8 mouse cellular contexts compared by ENCODE assay signal in genomic region chr1:171256937-171257548, GRCm38 (mm10). TPM values are rescaled to one million over a fixed set of nuclear protein-coding genes. Genes with fewer than 3 reads are reported as not detected.
DNase-seq lines count a peak whose midpoint lies in the region; ATAC-seq and TF ChIP-seq lines count a peak whose summit lies in the region.

No protein-coding gene starts in this region.

- no peaks in the 10 kb centered on the region for H3K27me3 ChIP-seq in embryonic facial prominence, embryonic 11.5 days (ENCODE audit: control insufficient read depth, insufficient read depth, low read length)
- H3K27me3 ChIP-seq in hindbrain, embryonic 14.5 days (ENCODE audit: control insufficient read depth, insufficient read depth, low read length): no peaks in the 10 kb centered on the region
- H3K27me3 ChIP-seq in liver, postnatal 0 days (ENCODE audit: insufficient read depth, low read length): 0 out of 2 replicates have a peak, but pooled peaks cover 6% of the 10 kb centered on the region

- ATAC-seq in embryonic facial prominence, embryonic 11.5 days (replicated peaks; ENCODE audit: insufficient number of reproducible peaks, low FRiP score, low TSS enrichment, low read depth): 0 out of 2 replicates have a peak, but pooled peaks have one; percentile 7
- ATAC-seq in hindbrain, embryonic 14.5 days (ENCODE audit: low FRiP score): no peak
- ATAC-seq in liver, postnatal 0 days: no peak

- H3K27ac ChIP-seq in embryonic facial prominence, embryonic 11.5 days (replicated peaks; ENCODE audit: low read depth, low read length): no peak overlapping the region
- H3K27ac ChIP-seq in hindbrain, embryonic 14.5 days: no peak overlapping the region
- no peak overlapping the region for H3K27ac ChIP-seq in liver, postnatal 0 days (ENCODE audit: low read depth)

- no peaks in the 10 kb centered on the region; the same call in 1 of the 2 replicates for H3K36me3 ChIP-seq in embryonic facial prominence, embryonic 11.5 days (replicated peaks; ENCODE audit: control insufficient read depth, insufficient read depth, low read depth, low read length)
- H3K36me3 ChIP-seq in hindbrain, embryonic 14.5 days (replicated peaks; ENCODE audit: control insufficient read depth, insufficient read depth): no peaks in the 10 kb centered on the region
- no peaks in the 10 kb centered on the region for H3K36me3 ChIP-seq in liver, postnatal 0 days (replicated peaks; ENCODE audit: insufficient read depth, low read length)

- no peaks in the 10 kb centered on the region; the same call in 1 of the 2 replicates for H3K4me1 ChIP-seq in embryonic facial prominence, embryonic 11.5 days (ENCODE audit: control insufficient read depth, insufficient read depth, low read length)
- peaks cover 8% of the 10 kb centered on the region for H3K4me1 ChIP-seq in hindbrain, embryonic 14.5 days (replicated peaks; ENCODE audit: control insufficient read depth, insufficient read depth, low read length)
- peaks cover 8% of the 10 kb centered on the region for H3K4me1 ChIP-seq in liver, postnatal 0 days (ENCODE audit: insufficient read depth)

- peak; percentile 70 to 91 for DNase-seq in adrenal gland, adult (ENCODE audit: inconsistent age in 2 of 2, low spot score in 1 of 2)
- no peak for DNase-seq in adrenal gland, postnatal 4 days (ENCODE audit: low spot score in 2 of 2)
- peak; percentile 61 for DNase-seq in urinary bladder, postnatal 14 days (ENCODE audit: low spot score)
- DNase-seq in urinary bladder, adult 18-20 months (ENCODE audit: low spot score in 2 of 2): no peak
- peak; percentile 86 for DNase-seq in embryonic facial prominence, embryonic 11.5 days (ENCODE audit: low spot score)
- peak; percentile 76 for DNase-seq in hindbrain, embryonic 14.5 days (ENCODE audit: low spot score)
- peak; percentile 74 for DNase-seq in liver, postnatal 0 days
- peak; percentile 72 to 77 for DNase-seq in right cerebral cortex, adult 2 months (ENCODE audit: low spot score in 2 of 2)

- no peak overlapping the region for H3K4me2 ChIP-seq in embryonic facial prominence, embryonic 11.5 days (ENCODE audit: low read depth, low read length)
- no peak overlapping the region for H3K4me2 ChIP-seq in hindbrain, embryonic 14.5 days (replicated peaks)
- H3K4me2 ChIP-seq in liver, postnatal 0 days (ENCODE audit: low read depth, low read length): no peak overlapping the region

- no peak overlapping the region for H3K9ac ChIP-seq in embryonic facial prominence, embryonic 11.5 days (replicated peaks; ENCODE audit: low read length)
- no peak overlapping the region for H3K9ac ChIP-seq in hindbrain, embryonic 14.5 days
- no peak overlapping the region for H3K9ac ChIP-seq in liver, postnatal 0 days (replicated peaks)

- peak; percentile 87 for TF ChIP-seq CTCF in liver, postnatal 0 days (IDR thresholded peaks at IDR 0.05; ENCODE audit: low read depth)

- H3K4me3 ChIP-seq in embryonic facial prominence, embryonic 11.5 days (ENCODE audit: low read depth, low read length): no peak overlapping the region
- H3K4me3 ChIP-seq in hindbrain, embryonic 14.5 days (replicated peaks; ENCODE audit: low read length): no peak overlapping the region
- H3K4me3 ChIP-seq in liver, postnatal 0 days (ENCODE audit: low read depth, low read length): no peak overlapping the region

- no peaks in the 10 kb centered on the region for H3K9me3 ChIP-seq in embryonic facial prominence, embryonic 11.5 days (replicated peaks; ENCODE audit: control insufficient read depth, low read length)
- H3K9me3 ChIP-seq in hindbrain, embryonic 14.5 days (ENCODE audit: control insufficient read depth, low read length): no peaks in the 10 kb centered on the region
- H3K9me3 ChIP-seq in liver, postnatal 0 days (ENCODE audit: low read length): no peaks in the 10 kb centered on the region

- WGBS in embryonic facial prominence, embryonic 11.5 days: 70% methylated on average over 15 of the region's 15 CpGs
- 72% methylated on average over 15 of the region's 15 CpGs for WGBS in hindbrain, embryonic 14.5 days
- 51% methylated on average over 15 of the region's 15 CpGs for WGBS in liver, postnatal 0 days (ENCODE audit: insufficient replicate concordance)

- TF ChIP-seq EP300 in liver, postnatal 0 days (IDR thresholded peaks at IDR 0.05; ENCODE audit: low read depth): no peak

RNA-seq across cellular contexts. Expression of gene Ndufs2, which starts 5.9 kb away (rescaled TPM):
- 100 to 1,000 TPM; 446 to 477 TPM for total RNA-seq in adrenal gland, postnatal 4 days (2021)
- polyA plus RNA-seq in embryonic facial prominence, embryonic 11.5 days (2014; fragmentation: Nextera tagmentation; extraction: Ambion mirVana): 266 and 272 TPM in 2 replicates
- 218 and 247 TPM in 2 replicates for polyA plus RNA-seq in hindbrain, embryonic 14.5 days (2014; fragmentation: Nextera tagmentation; extraction: Ambion mirVana)
- polyA plus RNA-seq in liver, postnatal 0 days (2015; fragmentation: Nextera tagmentation; extraction: Ambion mirVana): 158 and 170 TPM in 2 replicates

RNA-seq across cellular contexts. Expression of gene Adamts4, which starts 6.8 kb away (rescaled TPM):
- 1 to 10 TPM; 4.3 to 4.5 TPM for total RNA-seq in adrenal gland, postnatal 4 days (2021)
- 5.1 and 6.1 TPM in 2 replicates for polyA plus RNA-seq in embryonic facial prominence, embryonic 11.5 days (2014; fragmentation: Nextera tagmentation; extraction: Ambion mirVana)
- 3.0 and 3.7 TPM in 2 replicates for polyA plus RNA-seq in hindbrain, embryonic 14.5 days (2014; fragmentation: Nextera tagmentation; extraction: Ambion mirVana)
- polyA plus RNA-seq in liver, postnatal 0 days (2015; fragmentation: Nextera tagmentation; extraction: Ambion mirVana): 0.41 and 0.51 TPM in 2 replicates

RNA-seq across cellular contexts. Expression of gene B4galt3, which starts 13.1 kb away (rescaled TPM):
- 10 to 100 TPM; 48.4 to 56.3 TPM for total RNA-seq in adrenal gland, postnatal 4 days (2021)
- 56.8 and 60.5 TPM in 2 replicates for polyA plus RNA-seq in embryonic facial prominence, embryonic 11.5 days (2014; fragmentation: Nextera tagmentation; extraction: Ambion mirVana)
- 86.5 and 88.6 TPM in 2 replicates for polyA plus RNA-seq in hindbrain, embryonic 14.5 days (2014; fragmentation: Nextera tagmentation; extraction: Ambion mirVana)
- 16.0 and 16.7 TPM in 2 replicates for polyA plus RNA-seq in liver, postnatal 0 days (2015; fragmentation: Nextera tagmentation; extraction: Ambion mirVana)

RNA-seq across cellular contexts. Expression of gene Fcer1g, which starts 22.9 kb away (rescaled TPM):
- total RNA-seq in adrenal gland, postnatal 4 days (2021): 10 to 100 TPM; 22.4 to 23.2 TPM
- 19.9 and 22.0 TPM in 2 replicates for polyA plus RNA-seq in embryonic facial prominence, embryonic 11.5 days (2014; fragmentation: Nextera tagmentation; extraction: Ambion mirVana)
- polyA plus RNA-seq in hindbrain, embryonic 14.5 days (2014; fragmentation: Nextera tagmentation; extraction: Ambion mirVana): 25.2 and 30.1 TPM in 2 replicates
- polyA plus RNA-seq in liver, postnatal 0 days (2015; fragmentation: Nextera tagmentation; extraction: Ambion mirVana): 171 and 176 TPM in 2 replicates

RNA-seq across cellular contexts. Expression of gene Ppox, which starts 23.9 kb away (rescaled TPM):
- 10 to 100 TPM; 55.8 to 57.1 TPM for total RNA-seq in adrenal gland, postnatal 4 days (2021)
- 58.3 and 59.8 TPM in 2 replicates for polyA plus RNA-seq in embryonic facial prominence, embryonic 11.5 days (2014; fragmentation: Nextera tagmentation; extraction: Ambion mirVana)
- polyA plus RNA-seq in hindbrain, embryonic 14.5 days (2014; fragmentation: Nextera tagmentation; extraction: Ambion mirVana): 43.5 and 44.6 TPM in 2 replicates
- polyA plus RNA-seq in liver, postnatal 0 days (2015; fragmentation: Nextera tagmentation; extraction: Ambion mirVana): 61.5 and 69.6 TPM in 2 replicates

Comparison
In these comparisons a context has a peak if more than half of its experiments do, and no peak if none do; other contexts are left out.
1. DNase-seq: peak in adrenal gland, adult (2 of 2), urinary bladder, postnatal 14 days (single experiment), embryonic facial prominence, embryonic 11.5 days (single experiment), hindbrain, embryonic 14.5 days (single experiment), liver, postnatal 0 days (single experiment) and right cerebral cortex, adult 2 months (2 of 2); none in adrenal gland, postnatal 4 days (0 of 2) and urinary bladder, adult 18-20 months (0 of 2).